ENCODE assay signal across 9 mouse cellular contexts in genomic region chr4:98789861-98790311, GRCm38 (mm10). TPM values are rescaled to one million over a fixed set of nuclear protein-coding genes. Genes with fewer than 3 reads are reported as not detected.
A peak's percentile ranks its signal among the peaks of the same experiment; 100 is the strongest.
DNase-seq lines count a peak whose midpoint lies in the region; ATAC-seq and TF ChIP-seq lines count a peak whose summit lies in the region.
"Had no signal": no experiment of that assay in that cellular context is flagged by ENCODE, and none has a peak within 500 bp of the region (broad histone marks: within the 10 kb centered on the region; RNA-seq: fewer than 3 reads in every experiment).

No protein-coding gene starts in this region.

- peak overlapping the region; percentile 6 to 24; a peak in 1 of 4 replicates for H3K27ac ChIP-seq in heart, embryonic 14.5 days (replicated peaks in 1 of 2; ENCODE audit: control insufficient read depth in 1 of 2, insufficient read depth in 1 of 2, low read depth in 2 of 2, low read length in 2 of 2)
- H3K27ac ChIP-seq in midbrain, embryonic 14.5 days (replicated peaks; ENCODE audit: low read depth, low read length), result no peak overlapping the region

- H3K4me1 ChIP-seq in lung, adult 2 months (ENCODE audit: control insufficient read depth, insufficient read depth, low read length), result peaks cover 6% of the 10 kb centered on the region; the same call in 1 of the 2 replicates
- peaks cover 3% of the 10 kb centered on the region in 2 experiments; a peak in 3 of 4 replicates for H3K4me1 ChIP-seq in heart, embryonic 14.5 days (ENCODE audit: control insufficient read depth in 2 of 2, insufficient read depth in 2 of 2, low read length in 2 of 2)
- peaks cover 15% of the 10 kb centered on the region for H3K4me1 ChIP-seq in midbrain, embryonic 14.5 days (ENCODE audit: control insufficient read depth, insufficient read depth, low read length)

- peak overlapping the region; percentile 57; the same call in 1 of the 2 replicates for H3K9ac ChIP-seq in heart, embryonic 14.5 days (ENCODE audit: low read length)
- H3K9ac ChIP-seq in midbrain, embryonic 14.5 days (replicated peaks; ENCODE audit: low read length), result no peak overlapping the region

- peak overlapping the region; percentile 27 for H3K4me3 ChIP-seq in lung, adult 2 months (replicated peaks; ENCODE audit: extremely low read depth, low read depth, low read length)
- peak overlapping the region; percentile 13 to 34 for H3K4me3 ChIP-seq in heart, embryonic 14.5 days (ENCODE audit: control insufficient read depth in 1 of 2, insufficient read depth in 1 of 2, low read depth in 1 of 2, low read length in 2 of 2)
- H3K4me3 ChIP-seq in midbrain, embryonic 14.5 days (replicated peaks; ENCODE audit: low read depth, low read length), result peak overlapping the region; percentile 24

- ATAC-seq in heart, embryonic 14.5 days (ENCODE audit: insufficient number of reproducible peaks, insufficient read depth, low FRiP score, low read depth), result no peak
- peak; percentile 41; the same call in 1 of the 2 replicates for ATAC-seq in midbrain, embryonic 14.5 days (ENCODE audit: low FRiP score, low TSS enrichment)
- ATAC-seq in megakaryocyte, adult 5-6 weeks (ENCODE audit: poor library complexity, severe bottlenecking), result no peak

- DNase-seq in lung, adult 2 months, result no peak
- no peak for DNase-seq in lung, postnatal 25 days (ENCODE audit: low spot score)
- peak; percentile 61 to 71 for DNase-seq in kidney, postnatal 4 days
- DNase-seq in midbrain, embryonic 14.5 days, result peak; percentile 74
- no peak for DNase-seq in cerebellum, postnatal 36 days
- no peak for DNase-seq in cerebellum, adult 11 months

- no peaks in the 10 kb centered on the region for H3K36me3 ChIP-seq in heart, embryonic 14.5 days (ENCODE audit: control insufficient read depth, insufficient read depth, low read length)
- H3K36me3 ChIP-seq in midbrain, embryonic 14.5 days (ENCODE audit: control insufficient read depth, insufficient read depth, low read length), result no peaks in the 10 kb centered on the region

- TF ChIP-seq POLR2A in lung, adult 2 months (IDR thresholded peaks at IDR 0.05; ENCODE audit: borderline replicate concordance, extremely low read depth, low read depth, low read length), result no peak

- no peaks in the 10 kb centered on the region for H3K27me3 ChIP-seq in heart, embryonic 14.5 days (ENCODE audit: control insufficient read depth, insufficient read depth, low read length)
- no peaks in the 10 kb centered on the region for H3K27me3 ChIP-seq in midbrain, embryonic 14.5 days (ENCODE audit: control insufficient read depth, insufficient read depth, low read length)

- TF ChIP-seq CTCF in lung, adult 2 months (IDR thresholded peaks at IDR 0.05; ENCODE audit: insufficient read depth, low read length), result no peak

- WGBS in lung, adult 2 months, result 4% methylated on average over 10 of the region's 10 CpGs
- WGBS in heart, embryonic 14.5 days, result 3% methylated on average over 10 of the region's 10 CpGs
- WGBS in midbrain, embryonic 14.5 days, result 8% methylated on average over 10 of the region's 10 CpGs

- H3K9me3 ChIP-seq in heart, embryonic 14.5 days (ENCODE audit: control insufficient read depth, low read length), result no peaks in the 10 kb centered on the region
- no peaks in the 10 kb centered on the region for H3K9me3 ChIP-seq in midbrain, embryonic 14.5 days (ENCODE audit: control insufficient read depth, low read length)

- H3K4me2 ChIP-seq in heart, embryonic 14.5 days (ENCODE audit: low read length), result peak overlapping the region; percentile 69
- H3K4me2 ChIP-seq in midbrain, embryonic 14.5 days (ENCODE audit: low read length), result peak overlapping the region; percentile 51

RNA-seq across cellular contexts. Expression of gene Kank4, which starts 27.5 kb away (rescaled TPM):
- 6.9 and 9.3 TPM in 2 replicates for polyA plus RNA-seq in lung, adult 2 months (2012; rRNA removed)
- polyA plus RNA-seq in heart, embryonic 14.5 days (2014; fragmentation: Nextera tagmentation; extraction: Ambion mirVana), result 0.70 and 0.84 TPM in 2 replicates
- 0.36 and 0.50 TPM in 2 replicates for polyA plus RNA-seq in midbrain, embryonic 14.5 days (2014; fragmentation: Nextera tagmentation; extraction: Ambion mirVana)
- not detected in 2 replicates for total RNA-seq in megakaryocyte, adult 5-6 weeks (2015)
- 0.04 TPM in 1 of 2 replicates, not detected in the other for total RNA-seq in megakaryocyte, adult 5-6 weeks (2017)

RNA-seq across cellular contexts. Expression of gene I0C0044D17Rik, which starts 33.8 kb away (rescaled TPM):
- not detected in 2 replicates for polyA plus RNA-seq in lung, adult 2 months (2012; rRNA removed)
- polyA plus RNA-seq in heart, embryonic 14.5 days (2014; fragmentation: Nextera tagmentation; extraction: Ambion mirVana), result not detected in 2 replicates
- polyA plus RNA-seq in midbrain, embryonic 14.5 days (2014; fragmentation: Nextera tagmentation; extraction: Ambion mirVana), result not detected in 2 replicates
- total RNA-seq in megakaryocyte, adult 5-6 weeks (2015), result not detected in 2 replicates
- total RNA-seq in megakaryocyte, adult 5-6 weeks (2017), result not detected in 2 replicates
- total RNA-seq: heart, postnatal 14 days had no signal

Comparison
In these comparisons a context has a peak if more than half of its experiments do, and no peak if none do; other contexts are left out.
1. DNase-seq: peak in kidney, postnatal 4 days (2 of 2) and midbrain, embryonic 14.5 days (single experiment); none in lung, adult 2 months (single experiment), lung, postnatal 25 days (single experiment), cerebellum, postnatal 36 days (0 of 2) and cerebellum, adult 11 months (single experiment).
2. Peak in every context shown above with its lines, with median percentiles within 50 percentile points of each other: H3K4me3 ChIP-seq.